Mouse (Mus musculus) lung, adult 2 months (tissue): ENCODE measurements around the gene Lime1. TPM values are rescaled to one million over a fixed set of nuclear protein-coding genes. Genes with fewer than 3 reads are reported as not detected.

Experiments
- DNase-seq: peaks from one replicate; pipeline ENCODE4 v3.0.0; 2022
- H3K4me1 ChIP-seq: fragments of 200-500 bp; 2 replicates; pipeline ENCODE4 v1.6.1; 2011; ENCODE audit warnings: low read length; ENCODE audit not compliant: control insufficient read depth, insufficient read depth
- H3K4me3 ChIP-seq: fragments of 200-500 bp; replicated peaks from 2 replicates; pipeline ENCODE3; 2011; ENCODE audit warnings: low read depth, mild to moderate bottlenecking, control low read depth, low read length; ENCODE audit errors: extremely low read depth
- CTCF ChIP-seq: fragments of 200-500 bp; IDR thresholded peaks from 2 replicates; pipeline ENCODE4 v1.5.1; 2011; ENCODE audit warnings: mild to moderate bottlenecking, low read length, control low read depth; ENCODE audit not compliant: insufficient read depth
- POLR2A ChIP-seq: fragments of 200-500 bp; IDR thresholded peaks from 2 replicates; pipeline ENCODE4 v1.6.1; 2011; ENCODE audit warnings: low read depth, mild to moderate bottlenecking, control low read depth, low read length, borderline replicate concordance; ENCODE audit errors: extremely low read depth
- WGBS: fragments of 180-500 bp; shearing (Covaris S2); methylation state at CpG from one replicate; pipeline ENCODE4 v1.1.7; 2018; 5-methylcytosine and 5-hydroxymethylcytosine counted together
- polyA plus RNA-seq: library from polyadenylated mRNA; depleted of rRNA; stranded (reverse); fragments of >200 nt; gene quantifications from 2 replicates; pipeline ENCODE4 v1.2.3, GENCODE M21; 2012

The Lime1 gene
- polyA plus RNA-seq, 1 experiment = 60.5 TPM

- no peak for DNase-seq
- Histone ChIP-seq H3K4me3 (no peak overlapping the region), H3K4me1 (peaks cover 4% of the 10 kb centered on the region; the same call in 1 of the 2 replicates)
- TF ChIP-seq POLR2A = no peak
- no peak for TF ChIP-seq CTCF
- 88% methylated on average over 5 of the region's 5 CpGs for WGBS
These were observed 9.9 kb upstream of the Lime1 start for GRCm38 (mm10) chr2:181370001-181370400.

- H3K4me3 ChIP-seq = no peak overlapping the region
- 88% methylated on average over 2 of the region's 2 CpGs for WGBS
- no peaks in the 10 kb centered on the region for H3K4me1 ChIP-seq
- TF ChIP-seq POLR2A (no peak), CTCF (no peak)
- DNase-seq = no peak
These were observed 4.1 kb upstream of the Lime1 start for GRCm38 (mm10) chr2:181375787-181376186.

GRCm38 (mm10) chr2:181377230-181377629, 2.6 kb upstream of the Lime1 start:
- 32% methylated on average over 2 of the region's 2 CpGs for WGBS
- H3K4me1 ChIP-seq = no peaks in the 10 kb centered on the region
- DNase-seq = no peak
- TF ChIP-seq CTCF (no peak), POLR2A (no peak)
- H3K4me3 ChIP-seq = no peak overlapping the region

- no peak for DNase-seq
- H3K4me1 ChIP-seq = no peaks in the 10 kb centered on the region
- no peak overlapping the region for H3K4me3 ChIP-seq
- TF ChIP-seq POLR2A (no peak), CTCF (no peak)
- WGBS = 77% methylated on average over 5 of the region's 5 CpGs
These were observed 1.2 kb upstream of the Lime1 start for GRCm38 (mm10) chr2:181378701-181379100.

GRCm38 (mm10) chr2:181380251-181380650, 373 bp downstream of the Lime1 start:
- peaks cover 3% of the 10 kb centered on the region; the same call in 1 of the 2 replicates for H3K4me1 ChIP-seq
- WGBS = 70% methylated on average over 5 of the region's 5 CpGs
- TF ChIP-seq POLR2A (no peak), CTCF (no peak)

GRCm38 (mm10) chr2:181381107-181381506, 1.2 kb downstream of the Lime1 start:
- 76% methylated on average over 5 of the region's 5 CpGs for WGBS
- Histone ChIP-seq H3K4me1 (peaks cover 3% of the 10 kb centered on the region; the same call in 1 of the 2 replicates), H3K4me3 (no peak overlapping the region)
- no peak for DNase-seq
- TF ChIP-seq CTCF = no peak
- TF ChIP-seq POLR2A = no peak

More at GRCm38 (mm10) chr2:181380251-181380650, 373 bp downstream of the Lime1 start:
- no peak overlapping the region for H3K4me3 ChIP-seq
- no peak for DNase-seq

- H3K4me1 ChIP-seq = peaks cover 3% of the 10 kb centered on the region; the same call in 1 of the 2 replicates
- DNase-seq = no peak
- no peak overlapping the region for H3K4me3 ChIP-seq
- 86% methylated on average over 6 of the region's 6 CpGs for WGBS
- TF ChIP-seq CTCF = no peak
- TF ChIP-seq POLR2A = no peak
These were observed 1.9 kb downstream of the Lime1 start for GRCm38 (mm10) chr2:181381631-181382306.

- H3K4me3 ChIP-seq = no peak overlapping the region
- TF ChIP-seq CTCF (no peak), POLR2A (no peak)
- 68% methylated on average over 7 of the region's 7 CpGs for WGBS
- no peak for DNase-seq
- peaks cover 3% of the 10 kb centered on the region; the same call in 1 of the 2 replicates for H3K4me1 ChIP-seq
These were observed 4.6 kb downstream of the Lime1 start for GRCm38 (mm10) chr2:181384463-181384862.

GRCm38 (mm10) chr2:181384919-181385391, 5.1 kb downstream of the Lime1 start:
- Histone ChIP-seq H3K4me3 (no peak overlapping the region), H3K4me1 (peaks cover 3% of the 10 kb centered on the region; the same call in 1 of the 2 replicates)
- TF ChIP-seq POLR2A (0 out of 2 replicates have a peak, but pooled peaks have one; percentile 16), CTCF (no peak)
- peak; percentile 57 for DNase-seq
- 78% methylated on average over 4 of the region's 4 CpGs for WGBS

- H3K4me3 ChIP-seq = no peak overlapping the region
- WGBS = 23% methylated on average over 3 of the region's 3 CpGs
- no peak for TF ChIP-seq CTCF
- TF ChIP-seq POLR2A = no peak
- DNase-seq = no peak
- peaks cover 3% of the 10 kb centered on the region; the same call in 1 of the 2 replicates for H3K4me1 ChIP-seq
These were observed 6.0 kb downstream of the Lime1 start for GRCm38 (mm10) chr2:181385885-181386284.
